Mouse (Mus musculus) CH12.LX (cell line): ENCODE results near the gene Zfp810. TPM values are rescaled to one million over a fixed set of nuclear protein-coding genes. Genes with fewer than 3 reads are reported as not detected.

Experiments used
- DNase-seq: peaks from one replicate; pipeline ENCODE4 v3.0.0-alpha.2; 2013; ENCODE audit errors: extremely low read depth
- H3K27ac ChIP-seq: 2 replicates; pipeline ENCODE4 v1.5.1; 2012; ENCODE audit warnings: low read depth, mild to moderate bottlenecking, control low read depth, moderate library complexity; ENCODE audit not compliant: insufficient read depth
- H3K27me3 ChIP-seq: replicated peaks from 2 replicates; pipeline ENCODE3; 2012; ENCODE audit warnings: inconsistent platforms
- H3K36me3 ChIP-seq, 2 experiments: replicated peaks in 1 of 2; 2 replicates each; pipeline versions ENCODE3 to v1.6.1; 2012; ENCODE audit warnings: inconsistent platforms in 1 of 2, low read length in 1 of 2, mild to moderate bottlenecking in 1 of 2, mixed read lengths in 1 of 2, moderate library complexity in 1 of 2; ENCODE audit not compliant: control insufficient read depth in 1 of 2, insufficient read depth in 1 of 2
- H3K4me1 ChIP-seq, 2 experiments: 2 replicates each; pipeline ENCODE4 v1.6.1; 2012; ENCODE audit warnings: inconsistent platforms in 1 of 2, moderate library complexity in 1 of 2; ENCODE audit not compliant: insufficient read depth in 2 of 2, control insufficient read depth in 1 of 2
- H3K4me2 ChIP-seq: 2 replicates; pipeline ENCODE4 v1.6.1; 2012; ENCODE audit warnings: low read depth, mild to moderate bottlenecking, control low read depth; ENCODE audit not compliant: poor library complexity, insufficient read depth, severe bottlenecking
- H3K4me3 ChIP-seq, 3 experiments: fragments of 150-350 bp in 1 of 3; sonication (generic) in 1 of 3; replicated peaks in 1 of 3; 2 replicates each; pipeline versions ENCODE3 to v1.5.1; 2011 to 2012; ENCODE audit warnings: low read depth in 2 of 3, low read length in 2 of 3, mild to moderate bottlenecking in 2 of 3, moderate library complexity in 2 of 3, control low read depth in 1 of 3, improper control_type of control experiment in 1 of 3, inconsistent platforms in 1 of 3, mixed read lengths in 1 of 3; ENCODE audit not compliant: poor library complexity in 1 of 3
- H3K79me2 ChIP-seq: replicated peaks from 2 replicates; pipeline ENCODE4 v1.6.1; 2012; ENCODE audit warnings: mild to moderate bottlenecking, moderate library complexity; ENCODE audit not compliant: control insufficient read depth, poor library complexity, insufficient read depth, severe bottlenecking; ENCODE audit errors: extremely low read depth
- H3K9ac ChIP-seq: 2 replicates; pipeline ENCODE4 v1.6.1; 2012; ENCODE audit warnings: low read depth, mild to moderate bottlenecking, control low read depth, moderate library complexity; ENCODE audit not compliant: insufficient read depth
- H3K9me3 ChIP-seq: replicated peaks from 2 replicates; pipeline ENCODE3; 2012; ENCODE audit warnings: low read length, inconsistent platforms, mixed read lengths
- CHD2 ChIP-seq: IDR thresholded peaks from 2 replicates; pipeline ENCODE4 v1.6.1; 2011; ENCODE audit warnings: low read length, improper control_type of control experiment
- ELF1 ChIP-seq: IDR thresholded peaks from 2 replicates; pipeline ENCODE4 v1.6.1; 2014; ENCODE audit warnings: low read depth, mild to moderate bottlenecking, inconsistent platforms, low read length, improper control_type of control experiment
- ETS1 ChIP-seq: conservative IDR thresholded peaks from 2 replicates; pipeline ENCODE4 v1.6.1; 2012; ENCODE audit warnings: low read depth, mild to moderate bottlenecking, inconsistent platforms, low read length, improper control_type of control experiment, moderate library complexity
- GABPA ChIP-seq: IDR thresholded peaks from 2 replicates; pipeline ENCODE4 v1.6.1; 2012; ENCODE audit warnings: low read depth, low read length, improper control_type of control experiment, inconsistent platforms; ENCODE audit not compliant: insufficient replicate concordance
- KAT2A ChIP-seq: IDR thresholded peaks from 2 replicates; pipeline ENCODE4 v1.6.1; 2012; ENCODE audit warnings: low read length, improper control_type of control experiment, inconsistent platforms; ENCODE audit not compliant: insufficient replicate concordance
- MAZ ChIP-seq: IDR thresholded peaks from 2 replicates; pipeline ENCODE4 v1.6.1; 2012; ENCODE audit warnings: low read depth, mild to moderate bottlenecking, inconsistent platforms, low read length, improper control_type of control experiment, moderate library complexity
- NELFE ChIP-seq: IDR thresholded peaks from 2 replicates; pipeline ENCODE4 v1.6.1; 2011; ENCODE audit warnings: low read depth, low read length, improper control_type of control experiment
- POLR2A ChIP-seq: IDR thresholded peaks from 2 replicates; pipeline ENCODE4 v1.6.1; 2011; ENCODE audit warnings: low read depth, mild to moderate bottlenecking, improper control_type of control experiment, low read length
- SIN3A ChIP-seq: IDR thresholded peaks from 2 replicates; pipeline ENCODE4 v1.6.1; 2012; ENCODE audit warnings: low read length, improper control_type of control experiment, inconsistent platforms
- SMC3 ChIP-seq: IDR thresholded peaks from 2 replicates; pipeline ENCODE4 v1.6.1; 2011; ENCODE audit warnings: low read depth, low read length, improper control_type of control experiment
- TBP ChIP-seq: conservative IDR thresholded peaks from 2 replicates; pipeline ENCODE4 v1.6.1; 2011; ENCODE audit warnings: low read depth, low read length, improper control_type of control experiment
- TCF12 ChIP-seq: IDR thresholded peaks from 2 replicates; pipeline ENCODE4 v1.6.1; 2014; ENCODE audit warnings: low read depth, mild to moderate bottlenecking, inconsistent platforms, low read length, improper control_type of control experiment
- USF1 ChIP-seq: IDR thresholded peaks from 2 replicates; pipeline ENCODE4 v1.6.1; 2014; ENCODE audit warnings: low read depth, mild to moderate bottlenecking, inconsistent platforms, low read length, improper control_type of control experiment
- ZKSCAN1 ChIP-seq: IDR thresholded peaks from 2 replicates; pipeline ENCODE4 v1.6.1; 2012; ENCODE audit warnings: low read depth, inconsistent platforms, low read length, improper control_type of control experiment, borderline replicate concordance
- dilution Hi-C: fragments of 300-500 bp; cut with MboI; formaldehyde crosslinking; loops from 2 replicates; pipeline ENCODE4 v1.14.3; 2020; ENCODE audit warnings: low sequenced_read_pairs; ENCODE audit not compliant: extremely low pct_unique_long_range_greater_than_20kb, extremely low pct_ligation_motif_present
- in situ Hi-C: fragments of 300-500 bp; cut with MboI; formaldehyde crosslinking; loops from 3 replicates; pipeline ENCODE4 v1.14.3; 2019; ENCODE audit warnings: low sequenced_read_pairs, low pct_ligation_motif_present, low pct_unique_long_range_greater_than_20kb, mixed read lengths
- polyA plus RNA-seq: library from polyadenylated mRNA; unstranded; fragments of >175 nt; gene quantifications from 2 replicates; pipeline ENCODE4 v1.2.1, GENCODE M21; 2012; ENCODE audit warnings: low read depth; ENCODE audit not compliant: insufficient read length
- total RNA-seq, 2 experiments: library from RNA; depleted of rRNA; stranded (reverse); fragments of 300-350 nt in 1 of 2; fragments of >200 nt in 1 of 2; gene quantifications; 2 replicates each; pipeline ENCODE4 v1.2.3; 2012 to 2014

Zfp810 gene
- total and polyA plus RNA-seq, 3 experiments: 4.3 to 7.5 (median 7.2) TPM

DNA sequence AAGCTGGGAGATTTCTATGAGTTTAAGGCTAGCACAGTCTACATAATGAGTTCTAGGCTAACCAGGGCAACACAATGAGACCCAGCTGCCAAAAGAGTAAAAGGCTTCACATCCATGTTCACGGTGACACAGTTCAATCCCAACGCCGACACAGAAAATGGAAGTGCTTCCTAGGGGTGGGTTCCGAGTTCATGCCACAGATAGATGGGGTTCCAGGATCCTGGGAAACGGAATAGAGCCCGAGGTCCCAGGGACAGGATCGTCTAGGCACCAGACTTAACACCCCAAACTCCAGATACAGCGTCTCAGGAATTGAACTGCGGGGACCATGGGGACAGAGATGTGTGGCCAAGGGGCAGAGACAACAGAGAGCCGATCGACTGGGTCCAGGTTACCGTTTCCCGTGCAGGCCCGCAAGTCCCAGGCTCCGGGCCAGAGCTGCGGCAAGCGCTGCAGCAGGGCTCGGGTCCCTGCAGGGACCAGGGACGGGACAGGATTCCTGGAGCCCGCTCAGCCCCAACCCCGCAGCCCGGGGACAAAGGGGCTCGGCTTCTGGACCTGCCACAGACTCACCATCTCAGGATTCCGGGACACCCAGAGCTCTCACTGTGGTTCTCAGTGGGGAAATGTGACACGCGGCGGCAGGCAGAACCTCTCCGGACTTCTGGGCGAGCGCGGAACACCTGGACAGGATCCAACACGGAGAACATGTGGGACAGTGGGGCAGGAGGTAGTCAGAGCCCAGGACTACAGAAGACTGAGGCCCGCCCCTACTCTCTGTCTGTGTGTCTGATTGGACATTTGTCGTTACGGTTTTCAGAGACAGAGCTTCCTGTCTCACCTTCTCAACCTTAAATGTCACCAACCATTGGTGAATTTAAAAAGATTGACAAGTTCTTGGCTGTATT, 48.0 kb downstream of the Zfp810 start, which contains the start of gene Zfp599:
Gene Zfp599 (minus strand): TSS at position 712 of the 908 bp plus-strand sequence.
- dilution Hi-C loops: no loop called here
- Histone ChIP-seq H3K36me3 (peaks cover 9 to 25% of the 10 kb centered on the region in 2 experiments), H3K9me3 (peaks cover 12% of the 10 kb centered on the region), H3K4me2 (peak within 1 kb of the TSS; percentile 87), H3K27me3 (no peaks in the 10 kb centered on the region), H3K27ac (no peak within 1 kb of the TSS), H3K4me3 (peak within 1 kb of the TSS; percentile 60 to 72 (median 62)), H3K9ac (peak within 1 kb of the TSS; percentile 39), H3K4me1 (peaks cover 2 to 11% of the 10 kb centered on the region in 2 experiments; a peak in 2 of 4 replicates), H3K79me2 (peaks cover 7% of the 10 kb centered on the region)
- in situ Hi-C loops: no loop called here
- TF ChIP-seq CHD2 (no peak), ELF1 (peak; percentile 52; the same call in 1 of the 2 replicates), TBP (peak; percentile 74), TCF12 (peak; percentile 35; the same call in 1 of the 2 replicates), POLR2A (peak; percentile 79), KAT2A (no peak), MAZ (no peak), GABPA (no peak), NELFE (peak; percentile 68), ETS1 (no peak), ZKSCAN1 (no peak), USF1 (no peak), SIN3A (peak; percentile 44; the same call in 1 of the 2 replicates)
- DNase-seq: peak; percentile 71

DNA sequence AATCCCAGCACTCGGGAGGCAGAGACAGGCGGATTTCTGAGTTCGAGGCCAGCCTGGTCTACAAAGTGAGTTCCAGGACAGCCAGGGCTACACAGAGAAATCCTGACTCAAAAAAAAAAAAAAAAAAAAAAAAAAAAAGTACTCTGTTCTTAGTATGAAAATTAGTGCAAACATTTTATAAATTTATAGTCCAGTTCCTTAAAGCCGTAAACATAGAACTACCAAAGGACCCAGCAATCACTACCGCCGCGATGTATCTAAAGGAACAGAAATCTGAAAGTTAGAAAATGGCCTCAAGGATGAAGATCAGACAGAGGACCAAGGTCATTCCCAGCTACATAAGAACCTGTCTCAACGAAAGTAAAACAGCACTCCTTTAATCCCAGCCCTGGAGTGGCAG, 48.7 kb downstream of the Zfp810 start:
- Histone ChIP-seq H3K4me2 (peak overlapping the region; percentile 53; the same call in 1 of the 2 replicates), H3K27me3 (no peaks in the 10 kb centered on the region), H3K9ac (no peak overlapping the region), H3K36me3 (peaks cover 12 to 30% of the 10 kb centered on the region in 2 experiments), H3K27ac (no peak overlapping the region), H3K9me3 (peaks cover 17% of the 10 kb centered on the region), H3K79me2 (peaks cover 7% of the 10 kb centered on the region), H3K4me1 (peaks cover 2 to 6% of the 10 kb centered on the region in 2 experiments; a peak in 2 of 4 replicates), H3K4me3 (peak overlapping the region; percentile 60 to 72 (median 62))
- in situ Hi-C loops: no loop called here
- dilution Hi-C loops: no loop called here
- TF ChIP-seq ZKSCAN1 (no peak), SMC3 (no peak), USF1 (no peak)
- no peak for DNase-seq
